Mouse (Mus musculus) hindbrain, postnatal 0 days (tissue): ENCODE measurements at regions not wholly inside any gene's neighbourhood (a gene's known extent, or its start where the extent isn't known, plus 50 kb on each side); places are given as distances from the start of the nearest gene placed in this dataset.

Experiments
- ATAC-seq: fragments of 200-750 bp; cut with Nextera tagmentation; 2 replicates; pipeline ENCODE4 v1.8.0; 2017; ENCODE audit warnings: mild to moderate bottlenecking, moderate TSS enrichment, moderate library complexity
- DNase-seq: peaks from one replicate; pipeline ENCODE4 v3.0.0-alpha.2; 2015; ENCODE audit warnings: low spot score
- H3K27ac ChIP-seq: fragments of 300-500 bp; sonication (generic); 2 replicates; pipeline ENCODE4 v1.5.1; 2014; ENCODE audit warnings: mild to moderate bottlenecking
- H3K27me3 ChIP-seq: fragments of 300-500 bp; sonication (generic); 2 replicates; pipeline ENCODE4 v1.6.1; 2014; ENCODE audit warnings: low read length, mixed read lengths; ENCODE audit not compliant: insufficient read depth
- H3K36me3 ChIP-seq: fragments of 300-500 bp; sonication (generic); 2 replicates; pipeline ENCODE4 v1.6.1; 2014; ENCODE audit warnings: low read length, mixed read lengths; ENCODE audit not compliant: insufficient read depth
- H3K4me1 ChIP-seq: fragments of 300-500 bp; sonication (generic); 2 replicates; pipeline ENCODE4 v1.6.1; 2014; ENCODE audit warnings: antibody characterized with exemption, low read length, mixed read lengths; ENCODE audit not compliant: insufficient read depth
- H3K4me2 ChIP-seq: fragments of 300-500 bp; sonication (generic); 2 replicates; pipeline ENCODE4 v1.6.1; 2014; ENCODE audit warnings: low read depth, mild to moderate bottlenecking, low read length, moderate library complexity, mixed read lengths
- H3K4me3 ChIP-seq: fragments of 300-500 bp; sonication (generic); 2 replicates; pipeline ENCODE4 v1.5.1; 2014; ENCODE audit warnings: low read length
- H3K9ac ChIP-seq: fragments of 300-500 bp; sonication (generic); replicated peaks from 2 replicates; pipeline ENCODE4 v1.6.1; 2014; ENCODE audit warnings: mild to moderate bottlenecking, low read length, moderate library complexity, mixed read lengths
- H3K9me3 ChIP-seq: fragments of 300-500 bp; sonication (generic); 2 replicates; pipeline ENCODE4 v1.6.1; 2016; ENCODE audit warnings: low read length, mixed read lengths
- CTCF ChIP-seq: IDR thresholded peaks from 2 replicates; pipeline ENCODE4 v1.5.1; 2016; ENCODE audit warnings: antibody characterized with exemption, control low read depth, low read depth
- WGBS: fragments of 180-500 bp; shearing (Covaris S2); extraction: QIAGEN DNeasy Blood & Tissue Kit; methylation state at CpG from one replicate; pipeline ENCODE4 v1.1.7; 2014; 5-methylcytosine and 5-hydroxymethylcytosine counted together

GRCm38 (mm10) chr1:47961860-47962259 is 1069.2 kb upstream of the Slc39a10 start:
- Histone ChIP-seq H3K9ac (no peak overlapping the region), H3K27ac (no peak overlapping the region), H3K4me3 (no peak overlapping the region), H3K4me2 (no peak overlapping the region), H3K27me3 (no peaks in the 10 kb centered on the region), H3K4me1 (no peaks in the 10 kb centered on the region), H3K9me3 (no peaks in the 10 kb centered on the region), H3K36me3 (no peaks in the 10 kb centered on the region)
- DNase-seq (peak; percentile 54), ATAC-seq (0 out of 2 replicates have a peak, but pooled peaks have one; percentile 43)
- 52% methylated on average over 1 of the region's 1 CpGs for WGBS
- no peak for TF ChIP-seq CTCF

DNA sequence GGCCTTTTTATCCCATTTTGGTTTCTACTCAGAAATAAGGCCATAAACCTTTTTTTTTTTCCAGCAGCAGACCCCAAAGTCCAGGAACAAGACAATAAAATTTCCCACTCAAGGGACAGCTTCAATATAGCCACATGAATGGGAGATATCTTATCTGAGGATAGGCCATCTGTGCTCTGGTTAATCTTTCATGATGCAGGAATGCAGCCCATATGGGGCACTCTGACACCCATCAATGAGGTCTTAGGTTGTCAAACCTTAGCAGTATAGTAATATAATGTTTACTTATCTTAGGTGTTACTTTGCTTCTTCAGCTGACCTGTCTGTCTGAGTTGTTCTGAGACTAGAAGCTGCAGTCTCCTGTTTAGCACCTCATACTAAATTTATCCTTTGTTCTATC is 1048.0 kb upstream of the Slc39a10 start:
- Histone ChIP-seq H3K9me3 (no peaks in the 10 kb centered on the region), H3K4me3 (no peak overlapping the region), H3K36me3 (no peaks in the 10 kb centered on the region), H3K27me3 (no peaks in the 10 kb centered on the region), H3K4me2 (no peak overlapping the region), H3K27ac (no peak overlapping the region), H3K9ac (no peak overlapping the region), H3K4me1 (no peaks in the 10 kb centered on the region)
- DNase-seq (no peak), ATAC-seq (no peak)
- TF ChIP-seq CTCF = no peak

DNA sequence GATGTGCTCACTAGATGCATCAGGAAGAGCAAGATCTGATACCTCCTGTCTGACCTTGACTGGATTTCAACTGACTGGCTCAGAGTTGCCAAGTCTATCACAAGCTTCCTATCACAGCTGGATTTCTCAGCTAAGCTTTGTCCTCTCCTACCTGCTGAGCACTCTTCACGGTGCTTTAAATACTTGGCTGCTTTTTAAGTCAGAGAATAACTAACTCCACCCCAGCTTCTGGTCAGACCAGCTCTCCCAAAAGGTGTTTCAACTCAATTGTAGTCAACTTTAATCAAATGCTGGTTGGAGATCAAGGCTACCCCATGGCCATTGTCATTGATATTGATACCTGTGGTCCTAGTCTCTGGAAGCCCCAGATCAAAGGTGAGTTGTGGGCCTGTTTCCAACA is 1021.5 kb upstream of the Slc39a10 start:
- Histone ChIP-seq H3K9me3 (no peaks in the 10 kb centered on the region), H3K27ac (no peak overlapping the region), H3K4me1 (no peaks in the 10 kb centered on the region), H3K36me3 (no peaks in the 10 kb centered on the region), H3K4me2 (no peak overlapping the region), H3K4me3 (no peak overlapping the region), H3K9ac (no peak overlapping the region), H3K27me3 (no peaks in the 10 kb centered on the region)
- no peak for ATAC-seq
- no peak for DNase-seq
- 32% methylated on average over 1 of the region's 1 CpGs for WGBS
- TF ChIP-seq CTCF = no peak
